Mouse (Mus musculus) CH12.LX (cell line): ENCODE results near the gene Timm44. TPM values are rescaled to one million over a fixed set of nuclear protein-coding genes. Genes with fewer than 3 reads are reported as not detected.

Experiments used
- DNase-seq: peaks from one replicate; pipeline ENCODE4 v3.0.0-alpha.2; 2013; ENCODE audit errors: extremely low read depth
- H3K27ac ChIP-seq: 2 replicates; pipeline ENCODE4 v1.5.1; 2012; ENCODE audit warnings: low read depth, mild to moderate bottlenecking, control low read depth, moderate library complexity; ENCODE audit not compliant: insufficient read depth
- H3K27me3 ChIP-seq: replicated peaks from 2 replicates; pipeline ENCODE3; 2012; ENCODE audit warnings: inconsistent platforms
- H3K36me3 ChIP-seq, 2 experiments: replicated peaks in 1 of 2; 2 replicates each; pipeline versions ENCODE3 to v1.6.1; 2012; ENCODE audit warnings: inconsistent platforms in 1 of 2, low read length in 1 of 2, mild to moderate bottlenecking in 1 of 2, mixed read lengths in 1 of 2, moderate library complexity in 1 of 2; ENCODE audit not compliant: control insufficient read depth in 1 of 2, insufficient read depth in 1 of 2
- H3K4me1 ChIP-seq, 2 experiments: 2 replicates each; pipeline ENCODE4 v1.6.1; 2012; ENCODE audit warnings: inconsistent platforms in 1 of 2, moderate library complexity in 1 of 2; ENCODE audit not compliant: insufficient read depth in 2 of 2, control insufficient read depth in 1 of 2
- H3K4me2 ChIP-seq: 2 replicates; pipeline ENCODE4 v1.6.1; 2012; ENCODE audit warnings: low read depth, mild to moderate bottlenecking, control low read depth; ENCODE audit not compliant: poor library complexity, insufficient read depth, severe bottlenecking
- H3K4me3 ChIP-seq, 3 experiments: fragments of 150-350 bp in 1 of 3; sonication (generic) in 1 of 3; replicated peaks in 1 of 3; 2 replicates each; pipeline versions ENCODE3 to v1.5.1; 2011 to 2012; ENCODE audit warnings: low read depth in 2 of 3, low read length in 2 of 3, mild to moderate bottlenecking in 2 of 3, moderate library complexity in 2 of 3, control low read depth in 1 of 3, improper control_type of control experiment in 1 of 3, inconsistent platforms in 1 of 3, mixed read lengths in 1 of 3; ENCODE audit not compliant: poor library complexity in 1 of 3
- H3K79me2 ChIP-seq: replicated peaks from 2 replicates; pipeline ENCODE4 v1.6.1; 2012; ENCODE audit warnings: mild to moderate bottlenecking, moderate library complexity; ENCODE audit not compliant: control insufficient read depth, poor library complexity, insufficient read depth, severe bottlenecking; ENCODE audit errors: extremely low read depth
- H3K9ac ChIP-seq: 2 replicates; pipeline ENCODE4 v1.6.1; 2012; ENCODE audit warnings: low read depth, mild to moderate bottlenecking, control low read depth, moderate library complexity; ENCODE audit not compliant: insufficient read depth
- H3K9me3 ChIP-seq: replicated peaks from 2 replicates; pipeline ENCODE3; 2012; ENCODE audit warnings: low read length, inconsistent platforms, mixed read lengths
- CHD1 ChIP-seq: IDR thresholded peaks from 2 replicates; pipeline ENCODE4 v1.6.1; 2012; ENCODE audit warnings: low read depth, low read length, improper control_type of control experiment, inconsistent platforms
- CHD2 ChIP-seq: IDR thresholded peaks from 2 replicates; pipeline ENCODE4 v1.6.1; 2011; ENCODE audit warnings: low read length, improper control_type of control experiment
- CTCF ChIP-seq, 2 experiments: IDR thresholded peaks in 1 of 2; conservative IDR thresholded peaks in 1 of 2; 2 replicates each; pipeline ENCODE4 v1.5.1; 2011 to 2012; ENCODE audit warnings: low read depth in 2 of 2, low read length in 2 of 2, improper control_type of control experiment in 1 of 2, inconsistent platforms in 1 of 2, mild to moderate bottlenecking in 1 of 2, moderate library complexity in 1 of 2
- ELF1 ChIP-seq: IDR thresholded peaks from 2 replicates; pipeline ENCODE4 v1.6.1; 2014; ENCODE audit warnings: low read depth, mild to moderate bottlenecking, inconsistent platforms, low read length, improper control_type of control experiment
- EP300 ChIP-seq: IDR thresholded peaks from 2 replicates; pipeline ENCODE4 v1.6.1; 2011; ENCODE audit warnings: low read length, improper control_type of control experiment
- JUN ChIP-seq: IDR thresholded peaks from 2 replicates; pipeline ENCODE4 v1.6.1; 2011; ENCODE audit warnings: low read depth, mild to moderate bottlenecking, low read length, improper control_type of control experiment, moderate library complexity; ENCODE audit not compliant: insufficient read depth
- MAFK ChIP-seq: IDR thresholded peaks from 2 replicates; pipeline ENCODE4 v1.6.1; 2011; ENCODE audit warnings: low read length, improper control_type of control experiment; ENCODE audit not compliant: insufficient replicate concordance
- MAX ChIP-seq: IDR thresholded peaks from 2 replicates; pipeline ENCODE4 v1.6.1; 2011; ENCODE audit warnings: low read length, improper control_type of control experiment
- MXI1 ChIP-seq: IDR thresholded peaks from 2 replicates; pipeline ENCODE4 v1.6.1; 2011; ENCODE audit warnings: mild to moderate bottlenecking, low read depth, low read length, improper control_type of control experiment
- NELFE ChIP-seq: IDR thresholded peaks from 2 replicates; pipeline ENCODE4 v1.6.1; 2011; ENCODE audit warnings: low read depth, low read length, improper control_type of control experiment
- NRF1 ChIP-seq: IDR thresholded peaks from 2 replicates; pipeline ENCODE4 v1.6.1; 2014; ENCODE audit warnings: low read depth, mild to moderate bottlenecking, inconsistent platforms, low read length, improper control_type of control experiment, moderate library complexity
- PAX5 ChIP-seq: IDR thresholded peaks from 2 replicates; pipeline ENCODE4 v1.6.1; 2012; ENCODE audit warnings: low read length, inconsistent platforms, mixed read lengths
- POLR2AphosphoS2 ChIP-seq: IDR thresholded peaks from 2 replicates; pipeline ENCODE4 v1.6.1; 2011; ENCODE audit warnings: low read depth, low read length, improper control_type of control experiment
- RAD21 ChIP-seq: IDR thresholded peaks from 2 replicates; pipeline ENCODE4 v1.6.1; 2011; ENCODE audit warnings: low read depth, mild to moderate bottlenecking, low read length, improper control_type of control experiment, moderate library complexity
- RCOR1 ChIP-seq: conservative IDR thresholded peaks from 2 replicates; pipeline ENCODE4 v1.6.1; 2012; ENCODE audit warnings: low read depth, mild to moderate bottlenecking, inconsistent platforms, low read length, improper control_type of control experiment
- SIN3A ChIP-seq: IDR thresholded peaks from 2 replicates; pipeline ENCODE4 v1.6.1; 2012; ENCODE audit warnings: low read length, improper control_type of control experiment, inconsistent platforms
- TBP ChIP-seq: conservative IDR thresholded peaks from 2 replicates; pipeline ENCODE4 v1.6.1; 2011; ENCODE audit warnings: low read depth, low read length, improper control_type of control experiment
- TCF12 ChIP-seq: IDR thresholded peaks from 2 replicates; pipeline ENCODE4 v1.6.1; 2014; ENCODE audit warnings: low read depth, mild to moderate bottlenecking, inconsistent platforms, low read length, improper control_type of control experiment
- USF2 ChIP-seq: conservative IDR thresholded peaks from 2 replicates; pipeline ENCODE4 v1.6.1; 2011; ENCODE audit warnings: low read depth, low read length, improper control_type of control experiment
- ZC3H11A ChIP-seq: IDR thresholded peaks from 2 replicates; pipeline ENCODE4 v1.6.1; 2012; ENCODE audit warnings: low read depth, mild to moderate bottlenecking, inconsistent platforms, low read length, improper control_type of control experiment
- ZMIZ1 ChIP-seq: IDR thresholded peaks from 2 replicates; pipeline ENCODE4 v1.6.1; 2012; ENCODE audit warnings: low read depth, mild to moderate bottlenecking, inconsistent platforms, low read length, improper control_type of control experiment
- ZNF384 ChIP-seq: IDR thresholded peaks from 2 replicates; pipeline ENCODE4 v1.6.1; 2012; ENCODE audit warnings: low read depth, low read length, improper control_type of control experiment, inconsistent platforms
- dilution Hi-C: fragments of 300-500 bp; cut with MboI; formaldehyde crosslinking; loops from 2 replicates; pipeline ENCODE4 v1.14.3; 2020; ENCODE audit warnings: low sequenced_read_pairs; ENCODE audit not compliant: extremely low pct_unique_long_range_greater_than_20kb, extremely low pct_ligation_motif_present
- in situ Hi-C: fragments of 300-500 bp; cut with MboI; formaldehyde crosslinking; loops from 3 replicates; pipeline ENCODE4 v1.14.3; 2019; ENCODE audit warnings: low sequenced_read_pairs, low pct_ligation_motif_present, low pct_unique_long_range_greater_than_20kb, mixed read lengths
- polyA plus RNA-seq: library from polyadenylated mRNA; unstranded; fragments of >175 nt; gene quantifications from 2 replicates; pipeline ENCODE4 v1.2.1, GENCODE M21; 2012; ENCODE audit warnings: low read depth; ENCODE audit not compliant: insufficient read length
- total RNA-seq, 2 experiments: library from RNA; depleted of rRNA; stranded (reverse); fragments of 300-350 nt in 1 of 2; fragments of >200 nt in 1 of 2; gene quantifications; 2 replicates each; pipeline ENCODE4 v1.2.3; 2012 to 2014

The Timm44 gene
- total and polyA plus RNA-seq, 3 experiments, result 109 to 147 (median 143) TPM

GRCm38 (mm10) chr8:4237814-4238433 is 37.8 kb downstream of the Timm44 start:
- dilution Hi-C loops (no loop called here), in situ Hi-C loops (no loop called here)
- peaks cover 13% of the 10 kb centered on the region for H3K27me3 ChIP-seq
- peak overlapping the region; percentile 84 for H3K9ac ChIP-seq
- no peaks in the 10 kb centered on the region for H3K9me3 ChIP-seq
- DNase-seq, result peak; percentile 38
- TF ChIP-seq ELF1, result peak; percentile 44; the same call in 1 of the 2 replicates
- TF ChIP-seq TCF12, result peak; percentile 56; the same call in 1 of the 2 replicates
- no peak for TF ChIP-seq EP300
- TF ChIP-seq TBP, result peak; percentile 88
- no peak for TF ChIP-seq ZC3H11A
- no peak; the same call in 1 of the 2 replicates for TF ChIP-seq MXI1
- peak; percentile 54; the same call in 1 of the 2 replicates for TF ChIP-seq SIN3A
- TF ChIP-seq NELFE, result no peak
- H3K4me1 ChIP-seq, result peaks cover 7 to 28% of the 10 kb centered on the region in 2 experiments; a peak in 3 of 4 replicates
- H3K4me2 ChIP-seq, result peak overlapping the region; percentile 48
- peak overlapping the region; percentile 89 for H3K27ac ChIP-seq
- peaks cover 14 to 33% of the 10 kb centered on the region in 2 experiments for H3K36me3 ChIP-seq
- H3K4me3 ChIP-seq, result peak overlapping the region; percentile 68 to 77 (median 72)
- H3K79me2 ChIP-seq, result peaks cover 23% of the 10 kb centered on the region

GRCm38 (mm10) chr8:4230612-4231351 is 44.9 kb downstream of the Timm44 start:
- in situ Hi-C loops, result no loop called here
- Histone ChIP-seq H3K9ac (no peak overlapping the region), H3K27me3 (peaks cover 25% of the 10 kb centered on the region), H3K36me3 (no peaks in the 10 kb centered on the region), H3K9me3 (no peaks in the 10 kb centered on the region), H3K27ac (no peak overlapping the region), H3K4me2 (no peak overlapping the region), H3K4me3 (no peak overlapping the region), H3K4me1 (peaks cover 0 to 4% of the 10 kb centered on the region in 2 experiments; a peak in 1 of 4 replicates), H3K79me2 (no peaks in the 10 kb centered on the region)
- DNase-seq, result no peak
- dilution Hi-C loops, result no loop called here
- TF ChIP-seq POLR2AphosphoS2 (no peak), CHD2 (no peak), MAFK (no peak), RAD21 (no peak), CTCF (conservative IDR thresholded peaks at IDR 0.05 in 1 of 2, IDR thresholded peaks at IDR 0.05 in 1 of 2; ENCODE audit: low read depth in 2 of 2, low read length in 2 of 2) (no peak), TBP (no peak), NRF1 (no peak), ZMIZ1 (no peak), ZNF384 (no peak), CHD1 (no peak), MAX (no peak), SIN3A (no peak), RCOR1 (no peak), PAX5 (no peak), JUN (no peak), NELFE (no peak), USF2 (no peak), ZC3H11A (no peak)
